Mouse (Mus musculus): ENCODE measurements around the gene Slc25a10.

DNA sequence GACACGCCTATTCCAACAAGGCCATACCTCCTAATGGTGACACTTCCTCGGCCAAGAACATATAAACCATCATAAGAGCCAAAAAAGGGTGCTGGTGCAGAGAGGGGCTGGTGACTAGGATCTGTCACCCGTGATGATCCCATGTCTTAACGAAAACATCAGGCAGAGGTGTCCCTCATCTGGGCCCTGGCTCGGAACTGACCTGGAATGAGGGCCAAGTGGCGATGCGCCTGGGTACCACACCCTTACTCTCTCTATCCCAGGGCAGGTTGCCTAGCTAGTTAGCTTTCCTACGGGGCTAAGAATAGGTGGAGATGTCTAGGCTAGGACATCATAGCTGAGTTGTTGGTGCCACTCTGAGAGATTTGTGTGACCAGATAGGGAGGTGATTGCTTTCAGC, 42.5 kb downstream of the Slc25a10 start:
- TF ChIP-seq CTCF (IDR thresholded peaks at IDR 0.05; ENCODE audit: control insufficient read depth, insufficient read depth, insufficient read length) (no peak), MYOD1 (IDR thresholded peaks at IDR 0.05; ENCODE audit: control insufficient read depth, insufficient read length, low read depth) (no peak), USF1 (IDR thresholded peaks at IDR 0.05; ENCODE audit: low read depth) (no peak), MYOG (IDR thresholded peaks at IDR 0.05; ENCODE audit: control insufficient read depth, extremely low read depth, insufficient read length) (no peak), FOSL1 (IDR thresholded peaks at IDR 0.05; ENCODE audit: insufficient read depth, low read length, poor library complexity, severe bottlenecking) (no peak), CEBPB (IDR thresholded peaks at IDR 0.05; ENCODE audit: low read depth) (no peak), MAX (IDR thresholded peaks at IDR 0.05) (no peak)
